In genomic region chr12:71775126-71775525, GRCm38 (mm10) we compare ENCODE assay signal across 20 mouse cellular contexts. TPM values are rescaled to one million over a fixed set of nuclear protein-coding genes. Genes with fewer than 3 reads are reported as not detected.
A peak's percentile ranks its signal among the peaks of the same experiment; 100 is the strongest.
DNase-seq lines count a peak whose midpoint lies in the region; ATAC-seq and TF ChIP-seq lines count a peak whose summit lies in the region.
"Had no signal": no experiment of that assay in that cellular context is flagged by ENCODE, and none has a peak within 500 bp of the region (broad histone marks: within the 10 kb centered on the region; RNA-seq: fewer than 3 reads in every experiment).

No protein-coding gene starts in this region.

- TF ChIP-seq POLR2A in testis, adult 2 months (IDR thresholded peaks at IDR 0.05; ENCODE audit: control insufficient read depth, low read depth, low read length) = no peak

- intact Hi-C loops in heart, postnatal 14 days (cut with DNase I) = no loop called here

- DNase-seq in heart, adult 11 months = peak; percentile 79
- DNase-seq in heart, postnatal 14 days = no peak
- peak; percentile 53 for DNase-seq in midbrain, embryonic 11.5 days (ENCODE audit: low spot score, missing footprints)
- DNase-seq in midbrain, postnatal 0 days (ENCODE audit: low spot score) = no peak
- DNase-seq in testis, postnatal 10 days (ENCODE audit: low spot score) = no peak
- DNase-seq: adrenal gland, adult 2 months; adrenal gland, adult 8-10 months; adrenal gland, postnatal 10 days; adrenal gland, postnatal 14 days; adrenal gland, postnatal 25 days; adrenal gland, postnatal 36 days; B cell, adult 2 months; cerebellum, adult 11 months; cerebellum, adult 11-12 months; cerebellum, adult 18-20 months had no signal

- H3K27ac ChIP-seq in midbrain, embryonic 11.5 days (ENCODE audit: low read depth, low read length) = no peak overlapping the region
- no peak overlapping the region for H3K27ac ChIP-seq in midbrain, postnatal 0 days (ENCODE audit: low read depth, low read length)
- H3K27ac ChIP-seq in testis, adult 2 months (ENCODE audit: control insufficient read depth, insufficient read depth, low read depth, low read length) = no peak overlapping the region

- 0 out of 2 replicates have a peak, but pooled peaks cover 6% of the 10 kb centered on the region for H3K4me1 ChIP-seq in midbrain, embryonic 11.5 days (ENCODE audit: control insufficient read depth, insufficient read depth, low read length)
- no peaks in the 10 kb centered on the region for H3K4me1 ChIP-seq in midbrain, postnatal 0 days (ENCODE audit: insufficient read depth, low read length)
- H3K4me1 ChIP-seq in testis, adult 2 months (ENCODE audit: control insufficient read depth, insufficient read depth, low read length) = peaks cover 3% of the 10 kb centered on the region; the same call in 1 of the 2 replicates

- ATAC-seq in midbrain, embryonic 11.5 days (ENCODE audit: low FRiP score) = no peak
- ATAC-seq in midbrain, postnatal 0 days (ENCODE audit: low FRiP score) = no peak
- ATAC-seq: activated CD4-positive, CD25-positive, alpha-beta regulatory T cell, adult 4 months; CD4-positive, CD25-positive, alpha-beta regulatory T cell, adult 4 months; Patski had no signal

- H3K4me2 ChIP-seq in midbrain, embryonic 11.5 days = no peak overlapping the region
- H3K4me2 ChIP-seq in midbrain, postnatal 0 days (ENCODE audit: low read depth, low read length, poor library complexity, severe bottlenecking) = no peak overlapping the region

- H3K9me3 ChIP-seq in midbrain, embryonic 11.5 days (ENCODE audit: control insufficient read depth, low read length) = no peaks in the 10 kb centered on the region
- no peaks in the 10 kb centered on the region for H3K9me3 ChIP-seq in midbrain, postnatal 0 days (ENCODE audit: low read length)
- H3K9me3 ChIP-seq: G1E had no signal

- no peaks in the 10 kb centered on the region for H3K27me3 ChIP-seq in midbrain, embryonic 11.5 days (ENCODE audit: control insufficient read depth, insufficient read depth, low read length)
- no peaks in the 10 kb centered on the region for H3K27me3 ChIP-seq in midbrain, postnatal 0 days (ENCODE audit: insufficient read depth, low read length)
- no peaks in the 10 kb centered on the region for H3K27me3 ChIP-seq in testis, adult 2 months (ENCODE audit: control insufficient read depth, insufficient read depth, low read length)

- no peak overlapping the region for H3K4me3 ChIP-seq in midbrain, embryonic 11.5 days (ENCODE audit: low read depth, low read length)
- H3K4me3 ChIP-seq in midbrain, postnatal 0 days (ENCODE audit: low read depth, low read length) = no peak overlapping the region
- peak overlapping the region; percentile 58 for H3K4me3 ChIP-seq in testis, adult 2 months (ENCODE audit: control insufficient read depth, low read depth, low read length)

- H3K36me3 ChIP-seq in midbrain, embryonic 11.5 days (ENCODE audit: control insufficient read depth, insufficient read depth, low read length) = no peaks in the 10 kb centered on the region
- no peaks in the 10 kb centered on the region for H3K36me3 ChIP-seq in midbrain, postnatal 0 days (ENCODE audit: insufficient read depth, low read length)
- no peaks in the 10 kb centered on the region for H3K36me3 ChIP-seq in testis, adult 2 months (ENCODE audit: control insufficient read depth, insufficient read depth, low read length)
- H3K36me3 ChIP-seq: G1E had no signal

- H3K9ac ChIP-seq in midbrain, embryonic 11.5 days (ENCODE audit: low read length) = no peak overlapping the region
- no peak overlapping the region for H3K9ac ChIP-seq in midbrain, postnatal 0 days (replicated peaks; ENCODE audit: low read length, poor library complexity, severe bottlenecking)

- 86% methylated on average over 12 of the region's 12 CpGs for WGBS in midbrain, embryonic 11.5 days
- 76% methylated on average over 12 of the region's 12 CpGs for WGBS in midbrain, postnatal 0 days

- no peak for TF ChIP-seq CTCF in midbrain, postnatal 0 days (IDR thresholded peaks at IDR 0.05)
- no peak for TF ChIP-seq CTCF in testis, adult 2 months (IDR thresholded peaks at IDR 0.05; ENCODE audit: control insufficient read depth, insufficient read depth, insufficient replicate concordance, low read depth, low read length)

RNA-seq across cellular contexts. Expression of gene Daam1, which starts 55.8 kb away (rescaled TPM):
- total RNA-seq in heart, postnatal 14 days (2021) = 10 to 100 TPM; 67.5 to 70.7 TPM
- polyA plus RNA-seq in midbrain, embryonic 11.5 days (2014; fragmentation: Nextera tagmentation; extraction: Ambion mirVana) = 19.9 and 22.5 TPM in 2 replicates
- 86.0 and 94.4 TPM in 2 replicates for total RNA-seq in midbrain, postnatal 0 days (2014; rRNA removed)
- 25.8 and 27.3 TPM in 2 replicates for polyA plus RNA-seq in midbrain, postnatal 0 days (2015; fragmentation: Nextera tagmentation; extraction: Ambion mirVana)
- 5.5 and 6.6 TPM in 2 replicates for polyA plus RNA-seq in testis, adult 2 months (2012; rRNA removed)

Comparison
In these comparisons a context has a peak if more than half of its experiments do, and no peak if none do; other contexts are left out.
1. DNase-seq: peak in heart, adult 11 months (single experiment) and midbrain, embryonic 11.5 days (single experiment); none in heart, postnatal 14 days (0 of 2), midbrain, postnatal 0 days (single experiment) and testis, postnatal 10 days (single experiment).